Mouse (Mus musculus) heart, adult 2 months (tissue): ENCODE measurements around the gene Gm5127.

Experiments used
- CTCF ChIP-seq: fragments of 200-600 bp; IDR thresholded peaks from 2 replicates; pipeline ENCODE4 v1.8.1; 2022; ENCODE audit warnings: antibody characterized with exemption, mild to moderate bottlenecking, moderate library complexity
- EP300 ChIP-seq: fragments of 200-500 bp; IDR thresholded peaks from 2 replicates; pipeline ENCODE4 v1.6.1; 2011; ENCODE audit warnings: low read depth, low read length, control low read depth; ENCODE audit not compliant: insufficient read depth
- POLR2A ChIP-seq: fragments of 200-500 bp; IDR thresholded peaks from 2 replicates; pipeline ENCODE4 v1.6.1; 2011; ENCODE audit warnings: mild to moderate bottlenecking, low read depth, low read length, control low read depth; ENCODE audit not compliant: insufficient read depth

DNA sequence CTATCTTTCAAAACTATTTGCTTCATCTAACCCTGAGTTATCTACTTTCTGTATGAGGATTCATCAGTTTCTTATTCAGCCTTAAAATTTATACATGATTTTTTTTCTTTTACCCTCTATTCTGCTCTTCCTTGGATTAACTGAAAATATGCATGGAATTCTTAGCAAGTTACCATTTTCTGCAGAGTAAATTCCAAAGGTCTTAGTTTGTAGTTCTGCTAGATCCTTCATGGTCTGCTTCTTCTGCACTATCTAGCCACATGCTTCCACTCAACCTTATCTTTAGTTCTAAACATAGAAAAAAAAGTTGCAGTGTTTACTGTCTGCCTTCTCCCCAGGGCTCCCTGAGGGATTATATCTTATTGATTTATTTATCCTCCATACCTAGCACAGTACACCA lies 79.1 kb downstream of the Gm5127 start:
- TF ChIP-seq POLR2A (no peak), CTCF (no peak), EP300 (no peak)
